Mouse (Mus musculus) forebrain, embryonic 10.5 days (tissue): ENCODE results near the gene Tekt5. TPM values are rescaled to one million over a fixed set of nuclear protein-coding genes. Genes with fewer than 3 reads are reported as not detected.

Experiments
- DNase-seq: peaks from one replicate; pipeline ENCODE4 v3.0.0-alpha.2; 2017; ENCODE audit warnings: low spot score; ENCODE audit errors: extremely low spot score
- H3K27ac ChIP-seq: fragments of 300-500 bp; sonication (generic); 2 replicates; pipeline ENCODE4 v1.5.1; 2016; ENCODE audit warnings: mild to moderate bottlenecking
- H3K27me3 ChIP-seq: fragments of 300-500 bp; sonication (generic); 2 replicates; pipeline ENCODE4 v1.6.1; 2016; ENCODE audit warnings: mild to moderate bottlenecking; ENCODE audit not compliant: poor library complexity, severe bottlenecking
- H3K36me3 ChIP-seq: fragments of 300-500 bp; sonication (generic); replicated peaks from 2 replicates; pipeline ENCODE4 v1.6.1; 2016; ENCODE audit warnings: mild to moderate bottlenecking, moderate library complexity
- H3K4me1 ChIP-seq: fragments of 300-500 bp; sonication (generic); 2 replicates; pipeline ENCODE4 v1.6.1; 2016
- H3K4me3 ChIP-seq: fragments of 300-500 bp; sonication (generic); 2 replicates; pipeline ENCODE4 v1.5.1; 2016; ENCODE audit warnings: mild to moderate bottlenecking, moderate library complexity
- H3K9me3 ChIP-seq: fragments of 300-500 bp; sonication (generic); 2 replicates; pipeline ENCODE4 v1.6.1; 2016; ENCODE audit warnings: mild to moderate bottlenecking, moderate library complexity
- WGBS: fragments of 180-500 bp; shearing (Covaris S2); methylation state at CpG from one replicate; pipeline ENCODE4 v1.1.7; 2016; 5-methylcytosine and 5-hydroxymethylcytosine counted together
- polyA plus RNA-seq: library from polyadenylated mRNA; unstranded; fragments of >200 nt; fragmentation: Nextera tagmentation; extraction: Ambion mirVana; gene quantifications from 2 replicates; pipeline ENCODE4 v1.2.1, GENCODE M21; 2016

Gene Tekt5
- polyA plus RNA-seq, 1 experiment from 2014 or later, result 0.10 TPM

GRCm38 (mm10) chr16:10411764-10412746 is 16.8 kb upstream of the Tekt5 start, which contains the start of gene Nubp1:
TSS of gene Nubp1 (plus strand) at chr16:10411948.
- 4% methylated on average over 56 of the region's 56 CpGs for WGBS
- H3K4me1 ChIP-seq, result peaks cover 19% of the 10 kb centered on the region

DNA sequence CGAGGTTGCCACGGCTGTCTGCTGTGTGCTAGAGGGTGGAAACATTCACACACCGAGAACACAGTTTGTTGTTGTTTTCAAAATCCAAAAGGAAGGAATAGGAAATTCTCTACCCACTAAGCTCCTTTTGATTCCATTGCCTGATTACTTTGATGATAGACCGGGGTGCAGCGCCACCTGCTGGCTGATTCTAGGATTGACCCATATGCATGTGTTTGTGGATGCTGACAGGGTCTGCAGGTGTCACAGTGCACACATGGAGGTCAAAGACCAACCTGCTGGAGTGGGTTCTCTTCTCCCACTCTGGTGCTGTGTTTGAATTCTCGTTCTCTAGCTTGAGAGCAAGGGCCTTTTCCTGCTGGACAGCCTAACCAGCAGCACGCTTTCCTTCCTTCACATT is 3.9 kb upstream of the Tekt5 start:
- H3K27me3 ChIP-seq, result peaks cover 19% of the 10 kb centered on the region
- WGBS, result 36% methylated on average over 7 of the region's 7 CpGs
- peak; percentile 83 for DNase-seq
- H3K9me3 ChIP-seq, result no peaks in the 10 kb centered on the region
- H3K4me1 ChIP-seq, result peaks cover 9% of the 10 kb centered on the region
- H3K4me3 ChIP-seq, result no peak overlapping the region
- no peaks in the 10 kb centered on the region for H3K36me3 ChIP-seq
- no peak overlapping the region for H3K27ac ChIP-seq

More at GRCm38 (mm10) chr16:10411764-10412746, 16.8 kb upstream of the Tekt5 start, which contains the start of gene Nubp1:
- Histone ChIP-seq H3K9me3 (0 out of 2 replicates have a peak, but pooled peaks cover 4% of the 10 kb centered on the region), H3K27me3 (0 out of 2 replicates have a peak, but pooled peaks cover 8% of the 10 kb centered on the region), H3K4me3 (peak within 1 kb of the TSS; percentile 77), H3K36me3 (peaks cover 38% of the 10 kb centered on the region), H3K27ac (peak within 1 kb of the TSS; percentile 97)
- peak; percentile 95 for DNase-seq

DNA sequence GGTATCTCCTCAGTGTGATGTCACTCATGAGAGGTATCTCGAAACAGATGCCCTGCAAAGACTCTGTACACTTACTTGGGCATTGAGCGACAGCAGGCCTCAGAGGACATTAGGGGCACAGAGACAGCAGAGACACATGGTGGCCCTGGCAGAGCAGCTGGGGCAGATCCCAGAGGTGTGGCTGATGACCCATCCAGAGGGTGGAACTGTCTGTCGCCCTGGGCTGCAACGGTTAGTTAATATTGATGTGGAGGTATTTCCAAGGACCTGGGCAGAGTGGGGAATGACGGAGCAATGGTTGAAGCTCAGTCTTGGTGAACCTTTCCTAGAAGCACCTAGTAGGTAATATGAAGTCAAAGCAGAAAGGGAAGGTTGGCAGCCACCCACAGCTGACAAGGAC is 3.5 kb upstream of the Tekt5 start:
- Histone ChIP-seq H3K4me3 (no peak overlapping the region), H3K9me3 (no peaks in the 10 kb centered on the region), H3K4me1 (peaks cover 9% of the 10 kb centered on the region), H3K27ac (no peak overlapping the region), H3K36me3 (no peaks in the 10 kb centered on the region), H3K27me3 (peaks cover 23% of the 10 kb centered on the region)
- no peak for DNase-seq
- WGBS, result 73% methylated on average over 5 of the region's 5 CpGs

GRCm38 (mm10) chr16:10392587-10392986 is 2.7 kb downstream of the Tekt5 start:
- no peaks in the 10 kb centered on the region for H3K9me3 ChIP-seq
- H3K4me3 ChIP-seq, result no peak overlapping the region
- H3K4me1 ChIP-seq, result peaks cover 9% of the 10 kb centered on the region
- H3K27me3 ChIP-seq, result peaks cover 30% of the 10 kb centered on the region
- no peaks in the 10 kb centered on the region for H3K36me3 ChIP-seq
- WGBS, result 90% methylated on average over 9 of the region's 9 CpGs
- no peak overlapping the region for H3K27ac ChIP-seq
- no peak for DNase-seq

- DNase-seq, result no peak
- no peak overlapping the region for H3K27ac ChIP-seq
- no peak overlapping the region for H3K4me3 ChIP-seq
- H3K36me3 ChIP-seq, result no peaks in the 10 kb centered on the region
- H3K9me3 ChIP-seq, result no peaks in the 10 kb centered on the region
- H3K4me1 ChIP-seq, result peaks cover 6% of the 10 kb centered on the region; the same call in 1 of the 2 replicates
- 90% methylated on average over 6 of the region's 6 CpGs for WGBS
- H3K27me3 ChIP-seq, result peaks cover 13% of the 10 kb centered on the region; the same call in 1 of the 2 replicates
Observed at GRCm38 (mm10) chr16:10388634-10389365, 6.5 kb downstream of the Tekt5 start.

DNA sequence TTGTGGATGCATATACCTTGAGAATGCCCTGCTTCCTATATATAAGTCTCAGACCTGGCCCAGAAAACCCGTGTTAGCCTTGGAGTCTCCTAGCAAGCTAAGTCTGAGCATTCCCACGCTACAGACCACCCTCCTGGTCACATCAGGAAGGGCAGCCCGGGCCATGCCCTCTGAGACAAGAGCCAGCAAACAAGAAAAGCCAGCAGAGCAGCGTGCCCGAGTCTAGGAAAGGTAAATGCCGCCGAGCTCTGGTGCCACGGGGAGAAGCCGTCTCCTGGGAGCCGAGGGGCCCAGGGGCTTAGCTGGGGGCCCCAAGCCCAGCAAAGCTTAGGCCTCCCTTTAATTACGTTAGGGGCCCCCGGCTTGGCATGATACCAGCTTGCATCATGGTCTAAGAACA is 10.0 kb downstream of the Tekt5 start:
- DNase-seq, result no peak
- Histone ChIP-seq H3K4me1 (peaks cover 6% of the 10 kb centered on the region; the same call in 1 of the 2 replicates), H3K27ac (no peak overlapping the region), H3K9me3 (no peaks in the 10 kb centered on the region), H3K4me3 (no peak overlapping the region), H3K27me3 (peaks cover 6% of the 10 kb centered on the region; the same call in 1 of the 2 replicates), H3K36me3 (no peaks in the 10 kb centered on the region)
- WGBS, result 81% methylated on average over 12 of the region's 12 CpGs

DNA sequence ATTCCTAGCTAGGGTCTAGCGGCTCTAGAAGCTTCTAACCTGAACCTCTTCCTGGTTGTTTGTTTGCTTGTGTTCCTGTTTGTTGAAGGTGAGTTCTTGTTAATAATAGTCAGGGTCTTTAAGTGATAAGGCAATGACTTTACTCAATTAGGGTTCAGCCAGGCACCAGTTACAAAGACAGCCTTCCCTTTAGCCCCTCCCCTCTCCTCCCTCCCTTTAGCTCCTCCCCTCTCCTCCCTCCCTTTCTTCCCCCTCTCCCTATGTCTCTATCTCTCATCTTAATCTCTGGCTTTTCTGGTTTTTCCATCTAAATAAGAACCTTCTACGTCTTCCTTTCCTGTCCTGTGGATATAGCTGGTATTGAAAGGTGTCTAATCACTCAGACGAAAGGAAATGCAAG is 10.7 kb downstream of the Tekt5 start:
- peaks cover 6% of the 10 kb centered on the region; the same call in 1 of the 2 replicates for H3K27me3 ChIP-seq
- H3K36me3 ChIP-seq, result no peaks in the 10 kb centered on the region
- H3K4me1 ChIP-seq, result peaks cover 6% of the 10 kb centered on the region; the same call in 1 of the 2 replicates
- DNase-seq, result no peak
- no peaks in the 10 kb centered on the region for H3K9me3 ChIP-seq
- H3K4me3 ChIP-seq, result no peak overlapping the region
- H3K27ac ChIP-seq, result no peak overlapping the region
- 67% methylated on average over 3 of the region's 3 CpGs for WGBS

DNA sequence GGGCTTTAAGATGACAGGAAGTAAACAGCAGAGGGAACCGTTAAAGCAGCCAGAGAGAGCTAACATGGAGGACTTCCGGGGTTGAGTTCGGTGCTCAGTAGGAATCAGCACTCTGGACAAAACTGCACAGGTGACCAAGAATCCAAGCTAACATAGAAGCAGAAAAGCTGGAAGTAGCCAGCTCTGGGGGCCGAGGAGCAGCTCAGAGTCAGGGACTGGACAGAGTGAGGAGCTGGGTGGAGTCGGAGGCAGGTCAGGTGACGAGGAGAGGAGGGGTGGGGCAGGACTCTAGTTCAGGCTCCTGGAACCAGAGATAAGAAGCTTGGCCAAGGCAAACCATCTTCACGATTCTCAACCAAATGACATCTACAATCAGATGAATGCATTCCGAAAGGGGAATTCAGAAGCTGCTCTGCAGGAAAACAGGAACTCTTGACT is 11.2 kb downstream of the Tekt5 start:
- no peak for DNase-seq
- 34% methylated on average over 8 of the region's 8 CpGs for WGBS
- Histone ChIP-seq H3K4me1 (peaks cover 6% of the 10 kb centered on the region; the same call in 1 of the 2 replicates), H3K4me3 (no peak overlapping the region), H3K27me3 (peaks cover 6% of the 10 kb centered on the region; the same call in 1 of the 2 replicates), H3K9me3 (no peaks in the 10 kb centered on the region), H3K27ac (0 out of 2 replicates have a peak overlapping the region, but pooled peaks have one; percentile 30), H3K36me3 (no peaks in the 10 kb centered on the region)

- H3K27me3 ChIP-seq, result no peaks in the 10 kb centered on the region
- no peak overlapping the region for H3K27ac ChIP-seq
- no peaks in the 10 kb centered on the region for H3K36me3 ChIP-seq
- no peak overlapping the region for H3K4me3 ChIP-seq
- H3K4me1 ChIP-seq, result peaks cover 12% of the 10 kb centered on the region
- H3K9me3 ChIP-seq, result no peaks in the 10 kb centered on the region
- 88% methylated on average over 2 of the region's 2 CpGs for WGBS
- no peak for DNase-seq
Observed at GRCm38 (mm10) chr16:10379531-10379930, 15.8 kb downstream of the Tekt5 start.

DNA sequence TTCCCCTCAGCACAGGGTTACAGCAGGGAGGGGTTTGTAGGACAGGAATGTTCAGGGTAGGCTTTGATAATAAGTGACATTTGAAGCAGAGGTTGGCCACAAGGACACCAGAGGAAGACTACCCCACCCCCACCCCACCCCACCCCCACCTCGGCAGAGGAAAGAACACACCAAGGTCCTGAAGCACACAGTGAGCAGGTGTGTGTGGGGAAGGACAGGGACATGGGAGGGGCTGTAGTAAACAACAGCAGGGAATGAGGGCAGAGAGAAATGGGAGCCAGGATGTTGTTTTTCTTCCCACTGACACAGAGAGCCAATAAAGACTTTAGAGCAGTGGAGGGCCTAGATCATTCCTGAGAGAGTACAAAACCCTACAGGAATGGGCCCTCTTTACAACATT is 18.0 kb downstream of the Tekt5 start:
- peaks cover 7% of the 10 kb centered on the region for H3K27me3 ChIP-seq
- no peaks in the 10 kb centered on the region for H3K9me3 ChIP-seq
- 93% methylated on average over 1 of the region's 1 CpGs for WGBS
- H3K4me1 ChIP-seq, result peaks cover 10% of the 10 kb centered on the region
- H3K4me3 ChIP-seq, result no peak overlapping the region
- no peak overlapping the region for H3K27ac ChIP-seq
- no peaks in the 10 kb centered on the region for H3K36me3 ChIP-seq
- DNase-seq, result no peak

DNA sequence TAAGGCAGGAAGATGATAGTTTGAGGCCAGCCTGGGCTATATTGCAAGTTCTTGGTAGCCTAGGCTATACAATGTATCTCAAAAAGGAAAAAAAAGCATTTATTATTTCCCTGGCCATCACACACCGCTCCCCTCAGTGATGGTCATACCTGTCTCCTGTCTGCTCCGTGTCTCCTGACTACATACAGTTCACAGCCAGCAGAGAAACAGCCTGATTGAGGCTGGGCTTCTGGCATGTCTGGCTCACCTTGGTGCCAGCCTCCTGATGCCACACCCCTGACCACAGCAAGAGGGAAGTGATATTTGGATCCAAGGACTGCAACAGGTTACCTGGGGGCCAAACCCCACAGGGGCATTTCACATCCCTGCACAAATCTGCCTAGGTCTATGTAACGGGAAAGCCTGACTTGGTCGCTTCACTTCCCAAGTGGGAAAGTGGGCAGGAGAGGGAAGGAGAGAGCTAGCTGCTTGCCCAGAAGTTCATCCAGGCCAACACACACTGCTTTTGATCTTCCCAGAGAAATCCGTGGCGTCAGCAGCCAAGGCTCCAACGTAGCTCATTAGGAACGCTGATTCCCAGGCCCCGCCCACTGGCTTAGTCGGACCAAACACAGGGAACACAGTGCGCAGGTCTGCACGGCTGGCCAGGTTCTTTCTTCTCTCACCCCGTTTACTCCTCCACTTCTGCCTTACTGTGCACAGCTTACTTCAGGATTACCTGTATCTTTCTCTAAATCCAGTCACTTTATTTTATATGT is 20.9 kb downstream of the Tekt5 start:
- Histone ChIP-seq H3K4me1 (peaks cover 24% of the 10 kb centered on the region), H3K27ac (peak overlapping the region; percentile 72), H3K4me3 (peak overlapping the region; percentile 41), H3K9me3 (no peaks in the 10 kb centered on the region), H3K36me3 (no peaks in the 10 kb centered on the region), H3K27me3 (peaks cover 7% of the 10 kb centered on the region)
- 20% methylated on average over 13 of the region's 13 CpGs for WGBS
- DNase-seq, result peak; percentile 66

DNA sequence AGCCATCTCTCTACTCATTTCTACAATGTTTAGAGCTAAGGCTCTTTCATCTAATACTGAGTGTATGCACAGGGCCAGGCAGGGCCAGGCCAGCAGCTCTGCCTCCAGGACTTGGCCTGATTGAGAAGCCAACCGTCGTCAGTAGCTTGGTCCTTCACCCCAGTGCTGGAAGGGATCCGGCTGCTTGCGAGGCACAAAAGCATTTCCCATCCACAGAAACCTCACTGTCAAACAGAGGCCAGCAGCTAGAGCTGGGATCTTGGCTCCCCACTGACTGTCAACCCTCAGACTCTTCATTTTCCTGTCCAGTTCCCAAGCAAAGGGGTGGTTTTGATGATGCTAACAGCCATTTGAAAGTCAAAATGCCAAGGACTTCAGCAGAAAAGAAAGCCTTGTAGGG is 22.9 kb downstream of the Tekt5 start:
- H3K4me3 ChIP-seq, result no peak overlapping the region
- no peaks in the 10 kb centered on the region for H3K9me3 ChIP-seq
- H3K27ac ChIP-seq, result no peak overlapping the region
- 81% methylated on average over 4 of the region's 4 CpGs for WGBS
- H3K4me1 ChIP-seq, result peaks cover 30% of the 10 kb centered on the region
- no peaks in the 10 kb centered on the region for H3K36me3 ChIP-seq
- H3K27me3 ChIP-seq, result peaks cover 7% of the 10 kb centered on the region
- DNase-seq, result no peak
